Mouse (Mus musculus): Measurements from ENCODE around the gene 6430548M08Rik. TPM values are rescaled to one million over a fixed set of nuclear protein-coding genes. Genes with fewer than 3 reads are reported as not detected.

Gene 6430548M08Rik
- polyA plus RNA-seq, 1 experiment from 2014 or later: 16.6 TPM

- Histone ChIP-seq H3K9me3 (no peaks in the 10 kb centered on the region), H3K36me3 (0 out of 2 replicates have a peak, but pooled peaks cover 12% of the 10 kb centered on the region), H3K27me3 (peaks cover 4% of the 10 kb centered on the region; the same call in 1 of the 2 replicates), H3K4me2 (replicated peaks) (no peak overlapping the region), H3K4me1 (peaks cover 22% of the 10 kb centered on the region), H3K27ac (replicated peaks) (no peak overlapping the region), H3K9ac (replicated peaks) (no peak overlapping the region), H3K4me3 (no peak overlapping the region)
- 73% methylated on average over 12 of the region's 12 CpGs for WGBS
- no peak for ATAC-seq (ENCODE audit: low FRiP score, low read depth)
Measured at GRCm38 (mm10) chr8:120150028-120150427, 36.1 kb downstream of the 6430548M08Rik start.

GRCm38 (mm10) chr8:120151151-120151550 is 37.2 kb downstream of the 6430548M08Rik start:
- 67% methylated on average over 9 of the region's 9 CpGs for WGBS
- Histone ChIP-seq H3K4me1 (peaks cover 25% of the 10 kb centered on the region), H3K9me3 (no peaks in the 10 kb centered on the region), H3K4me2 (replicated peaks) (no peak overlapping the region), H3K9ac (replicated peaks) (no peak overlapping the region), H3K27ac (replicated peaks) (no peak overlapping the region), H3K36me3 (0 out of 2 replicates have a peak, but pooled peaks cover 12% of the 10 kb centered on the region), H3K27me3 (peaks cover 4% of the 10 kb centered on the region; the same call in 1 of the 2 replicates), H3K4me3 (no peak overlapping the region)
- no peak for ATAC-seq (ENCODE audit: low FRiP score, low read depth)

- Histone ChIP-seq H3K9ac (replicated peaks) (no peak overlapping the region), H3K27me3 (peaks cover 4% of the 10 kb centered on the region; the same call in 1 of the 2 replicates), H3K4me1 (peaks cover 25% of the 10 kb centered on the region), H3K36me3 (0 out of 2 replicates have a peak, but pooled peaks cover 12% of the 10 kb centered on the region), H3K9me3 (no peaks in the 10 kb centered on the region), H3K4me2 (replicated peaks) (no peak overlapping the region), H3K4me3 (no peak overlapping the region), H3K27ac (replicated peaks) (no peak overlapping the region)
- ATAC-seq (ENCODE audit: low FRiP score, low read depth): no peak
- WGBS: 61% methylated on average over 7 of the region's 7 CpGs
Measured at GRCm38 (mm10) chr8:120152636-120153035, 38.7 kb downstream of the 6430548M08Rik start.

DNA sequence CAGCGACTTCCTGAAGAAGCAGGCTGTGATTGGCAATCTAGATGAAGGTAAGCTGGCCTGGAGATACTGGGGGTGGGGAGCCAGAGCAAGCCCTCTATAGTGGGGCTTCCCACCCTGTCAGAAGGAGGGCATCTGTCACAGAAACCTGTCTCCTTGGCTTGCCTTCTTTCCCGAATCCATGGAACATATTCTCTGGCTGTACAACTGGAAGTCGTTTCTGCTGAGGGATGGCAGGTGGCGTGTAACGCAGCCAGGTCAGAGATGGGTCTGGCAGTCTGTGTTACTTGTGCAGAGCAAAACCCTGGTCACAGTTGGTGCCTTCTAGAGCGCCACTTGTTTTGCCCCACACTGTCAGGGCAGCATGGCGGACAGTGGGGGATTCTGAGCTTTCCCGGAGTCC is 46.4 kb downstream of the 6430548M08Rik start:
- Histone ChIP-seq H3K9ac (replicated peaks) (no peak overlapping the region), H3K27ac (replicated peaks) (no peak overlapping the region), H3K4me1 (0 out of 2 replicates have a peak, but pooled peaks cover 16% of the 10 kb centered on the region), H3K4me2 (replicated peaks) (no peak overlapping the region), H3K36me3 (no peaks in the 10 kb centered on the region), H3K27me3 (peaks cover 12% of the 10 kb centered on the region; the same call in 1 of the 2 replicates), H3K4me3 (no peak overlapping the region), H3K9me3 (no peaks in the 10 kb centered on the region)
- 85% methylated on average over 8 of the region's 8 CpGs for WGBS
- no peak for ATAC-seq (ENCODE audit: low FRiP score, low read depth)

DNA sequence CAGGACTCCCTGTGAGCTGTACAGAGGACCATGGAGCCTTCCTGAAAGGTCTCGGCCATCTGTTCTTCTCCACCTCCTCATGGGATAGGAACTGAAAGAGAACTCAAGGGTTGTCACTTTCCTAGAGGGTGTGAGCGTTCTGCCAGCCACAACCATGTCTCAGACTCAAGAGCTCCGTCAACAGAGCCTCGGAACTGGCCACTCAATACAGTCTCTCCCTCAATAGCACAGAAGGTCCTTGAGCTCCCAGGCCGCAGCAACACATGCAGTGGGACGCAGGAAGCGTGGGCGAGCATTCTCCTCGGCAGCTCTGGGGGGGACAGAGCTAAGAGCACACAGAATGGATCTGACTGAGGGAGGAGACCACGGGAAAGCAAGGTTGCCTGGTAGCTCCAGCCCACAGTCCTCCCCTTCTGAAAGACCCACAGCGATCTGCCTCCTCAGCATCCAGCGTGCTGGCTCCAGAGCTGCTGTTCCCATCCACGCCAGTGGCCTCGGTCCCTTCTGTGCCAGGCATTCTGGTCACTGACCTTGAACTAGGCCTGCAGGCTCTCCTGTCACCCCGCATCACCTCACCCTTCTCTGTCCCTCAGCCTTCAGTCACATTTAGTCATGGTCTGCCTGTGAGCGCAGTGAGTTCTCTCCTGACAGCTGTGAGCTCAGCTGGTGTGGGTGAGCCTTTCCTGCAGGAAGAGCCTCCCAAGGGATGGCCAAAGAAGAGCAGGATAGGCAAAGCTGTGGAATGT is 47.9 kb downstream of the 6430548M08Rik start:
- Histone ChIP-seq H3K9me3 (no peaks in the 10 kb centered on the region), H3K9ac (replicated peaks) (no peak overlapping the region), H3K4me1 (0 out of 2 replicates have a peak, but pooled peaks cover 11% of the 10 kb centered on the region), H3K4me3 (no peak overlapping the region), H3K36me3 (no peaks in the 10 kb centered on the region), H3K27me3 (peaks cover 12% of the 10 kb centered on the region; the same call in 1 of the 2 replicates), H3K4me2 (replicated peaks) (no peak overlapping the region), H3K27ac (replicated peaks) (no peak overlapping the region)
- 75% methylated on average over 16 of the region's 16 CpGs for WGBS
- no peak for ATAC-seq (ENCODE audit: low FRiP score, low read depth)

GRCm38 (mm10) chr8:120162404-120162752 is 48.4 kb downstream of the 6430548M08Rik start:
- ATAC-seq (ENCODE audit: low FRiP score, low read depth): no peak
- Histone ChIP-seq H3K36me3 (no peaks in the 10 kb centered on the region), H3K9ac (replicated peaks) (no peak overlapping the region), H3K27me3 (peaks cover 12% of the 10 kb centered on the region; the same call in 1 of the 2 replicates), H3K4me3 (no peak overlapping the region), H3K4me1 (peaks cover 14% of the 10 kb centered on the region), H3K4me2 (replicated peaks) (no peak overlapping the region), H3K9me3 (no peaks in the 10 kb centered on the region), H3K27ac (replicated peaks) (no peak overlapping the region)
- 82% methylated on average over 5 of the region's 5 CpGs for WGBS

GRCm38 (mm10) chr8:120163376-120163775 is 49.4 kb downstream of the 6430548M08Rik start:
- H3K4me2 ChIP-seq (replicated peaks): no peak overlapping the region
- no peaks in the 10 kb centered on the region for H3K36me3 ChIP-seq
- H3K9me3 ChIP-seq: no peaks in the 10 kb centered on the region
- ATAC-seq (ENCODE audit: low FRiP score, low read depth): no peak
- peaks cover 24% of the 10 kb centered on the region for H3K4me1 ChIP-seq
- no peak overlapping the region for H3K9ac ChIP-seq (replicated peaks)
- no peak overlapping the region for H3K4me3 ChIP-seq
- H3K27me3 ChIP-seq: peaks cover 20% of the 10 kb centered on the region; the same call in 1 of the 2 replicates
- WGBS: 74% methylated on average over 8 of the region's 8 CpGs
- no peak overlapping the region for H3K27ac ChIP-seq (replicated peaks)

GRCm38 (mm10) chr8:120164026-120164425 is 50.1 kb downstream of the 6430548M08Rik start:
- ATAC-seq (ENCODE audit: low FRiP score, low read depth): no peak

DNA sequence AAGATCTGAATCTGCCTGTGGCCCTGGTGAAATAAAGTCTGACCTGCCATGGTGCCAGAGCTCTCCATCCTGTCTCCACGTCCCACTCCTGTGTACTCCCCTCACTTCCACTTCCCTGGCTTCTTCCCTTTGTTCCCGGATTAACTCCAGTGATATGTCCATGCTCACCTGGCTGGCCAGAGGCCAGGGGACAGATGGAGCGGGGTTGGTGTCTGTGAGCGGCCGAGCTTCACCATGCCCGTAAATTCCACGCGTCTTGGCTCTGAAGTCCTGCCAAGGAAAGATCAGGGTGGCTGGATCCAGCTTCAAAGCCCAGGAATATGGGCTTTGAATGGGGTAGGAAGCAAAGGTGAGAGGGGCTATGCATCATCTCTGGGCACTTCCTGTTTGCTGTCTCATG is 53.2 kb downstream of the 6430548M08Rik start:
- Histone ChIP-seq H3K4me2 (replicated peaks) (no peak overlapping the region), H3K4me1 (peaks cover 14% of the 10 kb centered on the region), H3K36me3 (no peaks in the 10 kb centered on the region), H3K27ac (replicated peaks) (no peak overlapping the region), H3K4me3 (no peak overlapping the region), H3K9me3 (no peaks in the 10 kb centered on the region), H3K27me3 (peaks cover 28% of the 10 kb centered on the region), H3K9ac (replicated peaks) (no peak overlapping the region)
- ATAC-seq (ENCODE audit: low FRiP score, low read depth): no peak
- WGBS: 90% methylated on average over 8 of the region's 8 CpGs

More at GRCm38 (mm10) chr8:120164026-120164425, 50.1 kb downstream of the 6430548M08Rik start:
- peaks cover 20% of the 10 kb centered on the region for H3K4me1 ChIP-seq
- no peak overlapping the region for H3K4me3 ChIP-seq
- H3K9ac ChIP-seq (replicated peaks): no peak overlapping the region
- H3K4me2 ChIP-seq (replicated peaks): no peak overlapping the region
- H3K9me3 ChIP-seq: no peaks in the 10 kb centered on the region
- 88% methylated on average over 5 of the region's 5 CpGs for WGBS
- H3K36me3 ChIP-seq: no peaks in the 10 kb centered on the region
- peaks cover 27% of the 10 kb centered on the region; the same call in 1 of the 2 replicates for H3K27me3 ChIP-seq
- no peak overlapping the region for H3K27ac ChIP-seq (replicated peaks)

GRCm38 (mm10) chr8:120167821-120168220 is 53.9 kb downstream of the 6430548M08Rik start:
- WGBS: 20% methylated on average over 5 of the region's 5 CpGs

GRCm38 (mm10) chr8:120169119-120169518 is 55.2 kb downstream of the 6430548M08Rik start:
- Histone ChIP-seq H3K9ac (replicated peaks) (no peak overlapping the region), H3K4me2 (replicated peaks) (no peak overlapping the region), H3K4me3 (no peak overlapping the region), H3K36me3 (no peaks in the 10 kb centered on the region), H3K27ac (replicated peaks) (no peak overlapping the region), H3K27me3 (peaks cover 31% of the 10 kb centered on the region), H3K4me1 (peaks cover 14% of the 10 kb centered on the region), H3K9me3 (no peaks in the 10 kb centered on the region)
- ATAC-seq (ENCODE audit: low FRiP score, low read depth): no peak
- WGBS: 30% methylated on average over 8 of the region's 8 CpGs

More at GRCm38 (mm10) chr8:120167821-120168220, 53.9 kb downstream of the 6430548M08Rik start:
- Histone ChIP-seq H3K36me3 (no peaks in the 10 kb centered on the region), H3K9me3 (no peaks in the 10 kb centered on the region), H3K4me2 (replicated peaks) (no peak overlapping the region), H3K4me3 (no peak overlapping the region), H3K27me3 (peaks cover 28% of the 10 kb centered on the region), H3K27ac (replicated peaks) (no peak overlapping the region), H3K9ac (replicated peaks) (no peak overlapping the region), H3K4me1 (peaks cover 14% of the 10 kb centered on the region)
- no peak for ATAC-seq (ENCODE audit: low FRiP score, low read depth)

- WGBS: 85% methylated on average over 1 of the region's 1 CpGs
- H3K27me3 ChIP-seq: peaks cover 49% of the 10 kb centered on the region
- peaks cover 29% of the 10 kb centered on the region for H3K4me1 ChIP-seq
Measured at GRCm38 (mm10) chr8:120173195-120173594, 59.2 kb downstream of the 6430548M08Rik start.

More at GRCm38 (mm10) chr8:120173195-120173594, 59.2 kb downstream of the 6430548M08Rik start:
- ATAC-seq (ENCODE audit: low FRiP score, low read depth): no peak
- H3K9me3 ChIP-seq: no peaks in the 10 kb centered on the region
- H3K4me2 ChIP-seq (replicated peaks): no peak overlapping the region
- H3K27ac ChIP-seq (replicated peaks): no peak overlapping the region
- H3K4me3 ChIP-seq: no peak overlapping the region
- H3K36me3 ChIP-seq: no peaks in the 10 kb centered on the region
- no peak overlapping the region for H3K9ac ChIP-seq (replicated peaks)

Measured in midbrain, embryonic 12.5 days (tissue).